In the genomic region with DNA sequence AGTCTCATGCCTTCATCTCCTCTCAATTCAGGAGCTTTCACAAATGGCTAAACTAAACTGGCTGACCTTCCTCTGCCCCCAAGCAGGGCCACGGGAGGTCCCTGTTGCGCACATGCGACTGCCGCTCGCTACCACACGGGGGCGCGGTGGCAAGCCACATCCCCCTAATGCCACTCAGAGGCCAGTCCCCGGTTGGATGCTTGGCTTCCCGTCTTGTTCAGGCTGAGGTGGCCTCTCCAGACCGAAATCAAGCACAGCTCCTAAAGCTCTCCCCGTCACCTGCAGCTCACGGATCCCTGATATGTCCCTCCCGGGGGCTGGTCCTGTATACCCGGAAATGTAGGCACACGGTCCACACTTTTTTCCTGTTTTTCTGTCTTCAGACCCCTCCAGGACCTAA, we compare ENCODE assay signal across 8 mouse cellular contexts. TPM values are rescaled to one million over a fixed set of nuclear protein-coding genes. Genes with fewer than 3 reads are reported as not detected.
DNase-seq lines count a peak whose midpoint lies in the region; ATAC-seq and TF ChIP-seq lines count a peak whose summit lies in the region.

No protein-coding gene starts in this region.

- H3K4me2 ChIP-seq in embryonic facial prominence, embryonic 12.5 days (replicated peaks): peak overlapping the region; percentile 100
- H3K4me2 ChIP-seq in limb, embryonic 11.5 days (ENCODE audit: low read depth, severe bottlenecking): peak overlapping the region; percentile 99
- H3K4me2 ChIP-seq in midbrain, embryonic 13.5 days (replicated peaks): peak overlapping the region; percentile 96

- peak; percentile 88 for DNase-seq in adrenal gland, postnatal 25 days
- DNase-seq in heart, adult 8-10 months (ENCODE audit: low spot score): peak; percentile 88
- DNase-seq in kidney, adult 2 months: peak; percentile 90
- peak; percentile 91 for DNase-seq in limb, embryonic 11.5 days (ENCODE audit: low spot score)

- TF ChIP-seq CTCF in kidney, adult 2 months (conservative IDR thresholded peaks at IDR 0.05; ENCODE audit: insufficient read depth, insufficient read length, low read depth, low read length): peak; percentile 92
- TF ChIP-seq CTCF in small intestine, adult 2 months (IDR thresholded peaks at IDR 0.05; ENCODE audit: extremely low read depth, insufficient read length, insufficient replicate concordance, low read depth, low read length): peak; percentile 82

- H3K4me3 ChIP-seq in embryonic facial prominence, embryonic 12.5 days: peak overlapping the region; percentile 67
- peak overlapping the region; percentile 38 for H3K4me3 ChIP-seq in kidney, adult 2 months (ENCODE audit: insufficient read depth, low read depth, low read length)
- peak overlapping the region; percentile 60 for H3K4me3 ChIP-seq in limb, embryonic 11.5 days (ENCODE audit: low read depth, low read length)
- H3K4me3 ChIP-seq in midbrain, embryonic 13.5 days (replicated peaks): peak overlapping the region; percentile 62
- peak overlapping the region; percentile 53 for H3K4me3 ChIP-seq in small intestine, adult 2 months (ENCODE audit: low read depth, low read length)

- no peaks in the 10 kb centered on the region for H3K36me3 ChIP-seq in embryonic facial prominence, embryonic 12.5 days
- no peaks in the 10 kb centered on the region for H3K36me3 ChIP-seq in kidney, adult 2 months (ENCODE audit: control insufficient read depth, insufficient read depth, low read length)
- no peaks in the 10 kb centered on the region for H3K36me3 ChIP-seq in limb, embryonic 11.5 days (ENCODE audit: control insufficient read depth, insufficient read depth, low read length)
- H3K36me3 ChIP-seq in midbrain, embryonic 13.5 days: no peaks in the 10 kb centered on the region
- H3K36me3 ChIP-seq in small intestine, adult 2 months (ENCODE audit: control insufficient read depth, insufficient read depth, low read length): no peaks in the 10 kb centered on the region

- H3K4me1 ChIP-seq in embryonic facial prominence, embryonic 12.5 days: peaks cover 15% of the 10 kb centered on the region
- no peaks in the 10 kb centered on the region; the same call in 1 of the 2 replicates for H3K4me1 ChIP-seq in kidney, adult 2 months (ENCODE audit: control insufficient read depth, insufficient read depth, low read length)
- H3K4me1 ChIP-seq in limb, embryonic 11.5 days (ENCODE audit: control insufficient read depth, insufficient read depth, low read length): peaks cover 5% of the 10 kb centered on the region; the same call in 1 of the 2 replicates
- peaks cover 26% of the 10 kb centered on the region for H3K4me1 ChIP-seq in midbrain, embryonic 13.5 days (replicated peaks)
- peaks cover 9% of the 10 kb centered on the region for H3K4me1 ChIP-seq in small intestine, adult 2 months (ENCODE audit: control insufficient read depth, insufficient read depth, insufficient read length, low read length)

- no peaks in the 10 kb centered on the region for H3K9me3 ChIP-seq in embryonic facial prominence, embryonic 12.5 days
- no peaks in the 10 kb centered on the region for H3K9me3 ChIP-seq in limb, embryonic 11.5 days (ENCODE audit: control insufficient read depth, low read length)
- H3K9me3 ChIP-seq in midbrain, embryonic 13.5 days: no peaks in the 10 kb centered on the region

- no peak for TF ChIP-seq POLR2A in kidney, adult 2 months (IDR thresholded peaks at IDR 0.05; ENCODE audit: low read depth, low read length)
- no peak for TF ChIP-seq POLR2A in small intestine, adult 2 months (IDR thresholded peaks at IDR 0.05; ENCODE audit: low read depth, low read length)

- no peak overlapping the region for H3K27ac ChIP-seq in embryonic facial prominence, embryonic 12.5 days
- no peak overlapping the region for H3K27ac ChIP-seq in kidney, adult 2 months (ENCODE audit: insufficient read depth, low read depth, low read length)
- H3K27ac ChIP-seq in limb, embryonic 11.5 days (replicated peaks; ENCODE audit: low read depth, low read length): no peak overlapping the region
- peak overlapping the region; percentile 73; the same call in 1 of the 2 replicates for H3K27ac ChIP-seq in midbrain, embryonic 13.5 days
- H3K27ac ChIP-seq in small intestine, adult 2 months (ENCODE audit: insufficient read depth, low read depth, low read length): peak overlapping the region; percentile 17; the same call in 1 of the 2 replicates

- WGBS in embryonic facial prominence, embryonic 12.5 days: under 1% methylated on average over 16 of the region's 16 CpGs
- 4% methylated on average over 16 of the region's 16 CpGs for WGBS in kidney, adult 2 months
- WGBS in limb, embryonic 11.5 days: under 1% methylated on average over 16 of the region's 16 CpGs
- under 1% methylated on average over 16 of the region's 16 CpGs for WGBS in midbrain, embryonic 13.5 days
- under 1% methylated on average over 16 of the region's 16 CpGs for WGBS in small intestine, adult 2 months

- no peak overlapping the region for H3K9ac ChIP-seq in embryonic facial prominence, embryonic 12.5 days
- H3K9ac ChIP-seq in limb, embryonic 11.5 days (ENCODE audit: low read length): no peak overlapping the region
- H3K9ac ChIP-seq in midbrain, embryonic 13.5 days (replicated peaks): peak overlapping the region; percentile 14; the same call in 1 of the 2 replicates

- peak; percentile 29; the same call in 1 of the 2 replicates for ATAC-seq in embryonic facial prominence, embryonic 12.5 days (ENCODE audit: insufficient number of reproducible peaks, insufficient read depth, low FRiP score, low TSS enrichment)
- peak; percentile 22; the same call in 1 of the 2 replicates for ATAC-seq in limb, embryonic 11.5 days (ENCODE audit: insufficient number of reproducible peaks, low FRiP score, low TSS enrichment, low read depth)
- peak; percentile 18 for ATAC-seq in midbrain, embryonic 13.5 days
- no peak for ATAC-seq in erythroblast, adult 5-6 weeks (replicated peaks; ENCODE audit: low FRiP score, poor library complexity, severe bottlenecking)

- peaks cover 50% of the 10 kb centered on the region for H3K27me3 ChIP-seq in embryonic facial prominence, embryonic 12.5 days
- H3K27me3 ChIP-seq in kidney, adult 2 months (replicated peaks; ENCODE audit: control insufficient read depth, insufficient read depth, low read length): no peaks in the 10 kb centered on the region
- peaks cover 26% of the 10 kb centered on the region for H3K27me3 ChIP-seq in limb, embryonic 11.5 days (ENCODE audit: control insufficient read depth, insufficient read depth, low read length)
- H3K27me3 ChIP-seq in midbrain, embryonic 13.5 days: peaks cover 37% of the 10 kb centered on the region
- H3K27me3 ChIP-seq in small intestine, adult 2 months (ENCODE audit: control insufficient read depth, insufficient read depth, low read length): peaks cover 16% of the 10 kb centered on the region

RNA-seq across cellular contexts. Expression of gene Cyp46a1, which starts 1.1 kb away (rescaled TPM):
- total RNA-seq in adrenal gland, postnatal 25 days (2021): 2.0 and 3.1 TPM in 2 replicates
- 5.9 and 7.4 TPM in 2 replicates for polyA plus RNA-seq in embryonic facial prominence, embryonic 12.5 days (2016; fragmentation: Nextera tagmentation; extraction: Ambion mirVana)
- under 1 TPM; 0.33 to 1.00 (median 0.66) TPM for total RNA-seq in heart, adult 8-10 months (2022)
- polyA plus RNA-seq in kidney, adult 2 months (2012; rRNA removed): 4.1 and 5.1 TPM in 2 replicates
- 1.4 and 1.8 TPM in 2 replicates for polyA plus RNA-seq in limb, embryonic 11.5 days (2014; fragmentation: Nextera tagmentation; extraction: Ambion mirVana)
- polyA plus RNA-seq in midbrain, embryonic 13.5 days (2015; fragmentation: Nextera tagmentation; extraction: Ambion mirVana): 16.7 and 17.7 TPM in 2 replicates
- 0.51 and 1.2 TPM in 2 replicates for polyA plus RNA-seq in small intestine, adult 2 months (2012; rRNA removed)
- total RNA-seq in erythroblast, adult 5-6 weeks (2015; ENCODE audit: low replicate concordance): not detected in 2 replicates
- total RNA-seq in erythroblast, adult 5-6 weeks (2017; ENCODE audit: low replicate concordance): 0.84 TPM in 1 of 2 replicates, not detected in the other

RNA-seq across cellular contexts. Expression of gene Hhipl1, which starts 27.0 kb away (rescaled TPM):
- total RNA-seq in adrenal gland, postnatal 25 days (2021): 0.48 and 0.67 TPM in 2 replicates
- 1.0 and 1.1 TPM in 2 replicates for polyA plus RNA-seq in embryonic facial prominence, embryonic 12.5 days (2016; fragmentation: Nextera tagmentation; extraction: Ambion mirVana)
- total RNA-seq in heart, adult 8-10 months (2022): 1 to 10 TPM; 1.2 to 2.0 (median 1.5) TPM
- 0.31 and 0.42 TPM in 2 replicates for polyA plus RNA-seq in kidney, adult 2 months (2012; rRNA removed)
- polyA plus RNA-seq in limb, embryonic 11.5 days (2014; fragmentation: Nextera tagmentation; extraction: Ambion mirVana): 0.09 and 0.32 TPM in 2 replicates
- 2.0 and 2.9 TPM in 2 replicates for polyA plus RNA-seq in midbrain, embryonic 13.5 days (2015; fragmentation: Nextera tagmentation; extraction: Ambion mirVana)
- polyA plus RNA-seq in small intestine, adult 2 months (2012; rRNA removed): 0.76 and 1.1 TPM in 2 replicates
- not detected in 2 replicates for total RNA-seq in erythroblast, adult 5-6 weeks (2015; ENCODE audit: low replicate concordance)
- total RNA-seq in erythroblast, adult 5-6 weeks (2017; ENCODE audit: low replicate concordance): not detected in 2 replicates

RNA-seq across cellular contexts. Expression of gene Eml1, which starts 37.7 kb away (rescaled TPM):
- total RNA-seq in adrenal gland, postnatal 25 days (2021): 15.5 and 20.6 TPM in 2 replicates
- 58.4 and 63.1 TPM in 2 replicates for polyA plus RNA-seq in embryonic facial prominence, embryonic 12.5 days (2016; fragmentation: Nextera tagmentation; extraction: Ambion mirVana)
- total RNA-seq in heart, adult 8-10 months (2022): 10 to 100 TPM; 65.1 to 92.0 (median 80.7) TPM
- polyA plus RNA-seq in kidney, adult 2 months (2012; rRNA removed): 14.2 TPM in 2 replicates
- polyA plus RNA-seq in limb, embryonic 11.5 days (2014; fragmentation: Nextera tagmentation; extraction: Ambion mirVana): 47.6 and 52.9 TPM in 2 replicates
- 65.7 and 66.7 TPM in 2 replicates for polyA plus RNA-seq in midbrain, embryonic 13.5 days (2015; fragmentation: Nextera tagmentation; extraction: Ambion mirVana)
- 10.1 and 19.8 TPM in 2 replicates for polyA plus RNA-seq in small intestine, adult 2 months (2012; rRNA removed)
- total RNA-seq in erythroblast, adult 5-6 weeks (2015; ENCODE audit: low replicate concordance): not detected in 2 replicates
- total RNA-seq in erythroblast, adult 5-6 weeks (2017; ENCODE audit: low replicate concordance): not detected in 2 replicates

RNA-seq across cellular contexts. Expression of gene Ccdc85c, which starts 57.8 kb away (rescaled TPM):
- total RNA-seq in adrenal gland, postnatal 25 days (2021): 19.4 and 19.9 TPM in 2 replicates
- 7.7 and 7.9 TPM in 2 replicates for polyA plus RNA-seq in embryonic facial prominence, embryonic 12.5 days (2016; fragmentation: Nextera tagmentation; extraction: Ambion mirVana)
- total RNA-seq in heart, adult 8-10 months (2022): 10 to 100 TPM; 38.2 to 46.2 (median 40.0) TPM
- 15.7 and 19.4 TPM in 2 replicates for polyA plus RNA-seq in kidney, adult 2 months (2012; rRNA removed)
- polyA plus RNA-seq in limb, embryonic 11.5 days (2014; fragmentation: Nextera tagmentation; extraction: Ambion mirVana): 7.2 and 7.3 TPM in 2 replicates
- 19.5 and 21.5 TPM in 2 replicates for polyA plus RNA-seq in midbrain, embryonic 13.5 days (2015; fragmentation: Nextera tagmentation; extraction: Ambion mirVana)
- 58.8 and 100 TPM in 2 replicates for polyA plus RNA-seq in small intestine, adult 2 months (2012; rRNA removed)
- total RNA-seq in erythroblast, adult 5-6 weeks (2015; ENCODE audit: low replicate concordance): 0.38 TPM in 1 of 2 replicates, not detected in the other
- total RNA-seq in erythroblast, adult 5-6 weeks (2017; ENCODE audit: low replicate concordance): 0.28 TPM in 1 of 2 replicates, not detected in the other

Comparison
In these comparisons a context has a peak if more than half of its experiments do, and no peak if none do; other contexts are left out.
1. H3K27ac ChIP-seq: peak in midbrain, embryonic 13.5 days (single experiment) and small intestine, adult 2 months (single experiment); none in embryonic facial prominence, embryonic 12.5 days (single experiment), kidney, adult 2 months (single experiment) and limb, embryonic 11.5 days (single experiment).
2. Peak in every context shown above with its lines, with median percentiles within 50 percentile points of each other: DNase-seq, H3K4me2 ChIP-seq and H3K4me3 ChIP-seq.